Mouse (Mus musculus) E14TG2a.4 (cell line): ENCODE measurements at regions not wholly inside any gene's neighbourhood (a gene's known extent, or its start where the extent isn't known, plus 50 kb on each side); places are given as distances from the start of the nearest gene placed in this dataset.

Experiments used
- H3K27me3 ChIP-seq: 2 replicates; pipeline ENCODE4 v1.6.1; 2014; ENCODE audit warnings: low read length, control low read depth; ENCODE audit not compliant: insufficient read depth
- H3K36me3 ChIP-seq: 2 replicates; pipeline ENCODE4 v1.6.1; 2014; ENCODE audit warnings: low read length, control low read depth; ENCODE audit not compliant: insufficient read depth
- H3K4me1 ChIP-seq: replicated peaks from 2 replicates; pipeline ENCODE4 v1.6.1; 2014; ENCODE audit warnings: low read depth, low read length, control low read depth
- H3K4me3 ChIP-seq: replicated peaks from 2 replicates; pipeline ENCODE4 v1.5.1; 2014; ENCODE audit warnings: mild to moderate bottlenecking, low read length
- H3K9me3 ChIP-seq: 2 replicates; pipeline ENCODE4 v1.6.1; 2014; ENCODE audit warnings: low read length, control low read depth
- CTCF ChIP-seq: conservative IDR thresholded peaks from 2 replicates; pipeline ENCODE4 v1.5.1; 2014; ENCODE audit warnings: low read length
- NANOG ChIP-seq: IDR thresholded peaks from 2 replicates; pipeline ENCODE4 v1.6.1; 2014; ENCODE audit warnings: borderline replicate concordance, low read length, mixed read lengths
- POU5F1 ChIP-seq: IDR thresholded peaks from 2 replicates; pipeline ENCODE4 v1.6.1; 2014; ENCODE audit warnings: low read length, borderline replicate concordance

DNA sequence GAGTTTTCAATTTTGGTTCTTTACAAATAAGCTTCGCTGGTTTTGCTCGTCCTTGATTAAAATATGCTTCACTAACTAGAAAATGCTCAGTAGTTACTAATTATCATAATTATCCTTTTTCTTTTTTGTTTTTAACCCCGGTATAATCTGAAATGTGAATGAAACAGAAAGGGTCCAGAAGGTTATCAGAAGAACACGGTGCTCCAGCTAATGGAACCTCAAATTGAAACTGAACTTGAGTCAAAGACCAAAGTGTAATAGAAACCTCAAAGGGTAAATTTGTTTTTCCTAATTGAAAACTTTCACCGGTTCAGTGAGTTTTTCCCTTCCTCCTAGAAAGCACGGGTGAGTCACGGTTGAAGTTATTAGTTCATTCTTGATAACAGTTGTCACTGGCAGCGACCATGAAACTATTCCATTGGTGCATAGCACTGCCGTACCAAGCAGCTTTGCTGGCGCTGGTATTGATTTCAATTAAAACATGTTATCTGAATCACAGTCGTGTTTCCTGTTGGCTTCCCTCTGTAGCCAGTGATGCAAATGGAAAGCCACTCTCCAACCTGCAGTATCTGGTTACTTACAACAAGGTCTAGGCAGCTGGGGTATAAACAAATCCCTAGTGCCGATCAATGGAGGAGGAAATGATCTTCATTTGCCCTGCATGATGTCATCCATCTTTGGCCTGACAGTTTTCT is 203.7 kb downstream of the Csl start:
- H3K4me3 ChIP-seq, result no peak overlapping the region
- no peak for TF ChIP-seq NANOG
- TF ChIP-seq CTCF, result no peak
- TF ChIP-seq POU5F1, result no peak
- H3K9me3 ChIP-seq, result peaks cover 71% of the 10 kb centered on the region
- no peaks in the 10 kb centered on the region for H3K4me1 ChIP-seq
- no peaks in the 10 kb centered on the region; the same call in 1 of the 2 replicates for H3K36me3 ChIP-seq
- no peaks in the 10 kb centered on the region for H3K27me3 ChIP-seq

DNA sequence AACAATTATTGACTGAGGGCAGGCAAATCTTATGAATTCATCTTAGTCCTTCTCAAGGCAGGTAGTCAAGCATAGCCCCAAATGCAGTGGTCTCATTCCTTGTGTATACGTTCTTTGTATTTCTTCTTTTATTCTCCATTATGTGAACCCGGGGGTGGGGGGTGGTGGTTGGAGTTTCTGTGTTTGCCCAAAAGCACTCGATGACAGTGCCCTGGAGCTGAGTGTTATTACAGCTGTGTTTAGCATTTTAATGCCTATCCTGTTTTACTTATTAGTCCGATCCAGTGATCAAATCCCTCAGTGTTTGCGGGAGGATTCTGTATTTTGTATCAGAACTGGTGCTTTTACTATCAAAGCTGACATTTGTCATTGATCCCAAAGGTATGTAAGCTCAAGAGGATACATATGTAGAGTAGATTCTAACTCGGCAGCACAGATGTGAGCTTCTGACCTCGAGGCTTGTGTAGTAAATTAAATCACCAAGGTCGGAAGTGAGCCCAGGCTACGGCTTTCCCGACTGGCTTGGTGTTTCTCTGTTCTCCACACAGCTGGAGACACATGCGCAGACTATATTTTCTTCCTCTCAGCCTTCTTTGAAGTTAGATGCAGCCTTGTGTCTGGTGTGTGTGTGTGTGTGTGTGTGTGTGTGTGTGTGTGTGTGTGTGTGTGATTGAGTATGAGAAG is 203.0 kb downstream of the Csl start:
- TF ChIP-seq CTCF (no peak), POU5F1 (no peak), NANOG (no peak)
- no peak overlapping the region for H3K4me3 ChIP-seq
- no peaks in the 10 kb centered on the region for H3K4me1 ChIP-seq
- peaks cover 65% of the 10 kb centered on the region for H3K9me3 ChIP-seq
- no peaks in the 10 kb centered on the region for H3K27me3 ChIP-seq
- no peaks in the 10 kb centered on the region; the same call in 1 of the 2 replicates for H3K36me3 ChIP-seq

DNA sequence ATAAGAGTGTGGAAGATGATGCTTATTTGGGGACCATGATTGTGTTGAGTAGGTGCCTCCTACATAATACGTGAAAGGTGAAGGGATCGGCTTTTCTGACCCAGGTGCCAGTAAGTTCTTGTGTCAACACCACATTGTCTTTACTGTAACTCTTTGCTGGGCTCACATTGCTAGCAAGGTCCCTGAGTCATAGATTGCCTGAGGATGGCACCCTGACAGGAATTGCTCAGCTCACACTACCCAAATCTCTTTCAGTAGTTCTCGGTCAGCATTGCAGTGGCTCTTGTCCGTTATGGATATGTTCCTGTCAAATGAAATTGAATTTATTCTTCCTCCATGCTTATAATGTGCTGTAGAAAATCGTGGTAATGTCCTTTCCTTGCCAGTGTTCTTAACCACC is 200.8 kb downstream of the Csl start:
- Histone ChIP-seq H3K9me3 (peaks cover 44% of the 10 kb centered on the region), H3K4me3 (no peak overlapping the region)
- TF ChIP-seq POU5F1, result no peak
- no peak for TF ChIP-seq CTCF

GRCm38 (mm10) chr10:99561166-99561818 is 198.2 kb downstream of the Csl start:
- TF ChIP-seq POU5F1 (no peak), NANOG (no peak), CTCF (no peak)
- Histone ChIP-seq H3K4me1 (no peaks in the 10 kb centered on the region), H3K36me3 (no peaks in the 10 kb centered on the region), H3K9me3 (peaks cover 19% of the 10 kb centered on the region), H3K4me3 (no peak overlapping the region), H3K27me3 (no peaks in the 10 kb centered on the region)

More for the DNA sequence above, 200.8 kb downstream of the Csl start:
- Histone ChIP-seq H3K36me3 (no peaks in the 10 kb centered on the region), H3K4me1 (no peaks in the 10 kb centered on the region), H3K27me3 (no peaks in the 10 kb centered on the region)

GRCm38 (mm10) chr10:99564605-99565004 is 194.9 kb downstream of the Csl start:
- Histone ChIP-seq H3K4me3 (no peak overlapping the region), H3K4me1 (no peaks in the 10 kb centered on the region), H3K9me3 (no peaks in the 10 kb centered on the region), H3K36me3 (no peaks in the 10 kb centered on the region), H3K27me3 (no peaks in the 10 kb centered on the region)
- TF ChIP-seq CTCF (no peak), NANOG (no peak), POU5F1 (no peak)

DNA sequence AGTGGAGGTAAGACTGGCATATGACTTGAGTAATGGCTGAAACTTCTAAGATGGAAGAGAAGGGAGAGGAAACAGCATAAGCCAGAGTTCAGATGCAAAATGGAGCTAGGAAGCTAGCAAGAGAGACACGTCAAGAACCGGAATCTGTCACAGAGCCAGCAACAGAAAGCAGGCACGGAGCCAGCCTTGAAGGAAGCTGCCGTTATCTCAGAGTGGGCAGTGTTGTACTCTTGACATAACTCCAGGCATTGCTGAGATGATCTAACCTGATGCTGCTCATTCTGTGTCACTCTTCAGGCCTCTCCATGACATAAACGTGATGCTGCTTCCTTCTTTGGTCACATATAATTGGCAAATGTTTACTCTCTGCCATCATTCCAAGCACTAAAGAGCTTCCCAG is 191.0 kb downstream of the Csl start:
- no peak overlapping the region for H3K4me3 ChIP-seq
- no peaks in the 10 kb centered on the region for H3K36me3 ChIP-seq
- no peaks in the 10 kb centered on the region for H3K4me1 ChIP-seq
- no peak for TF ChIP-seq NANOG
- no peak for TF ChIP-seq CTCF
- TF ChIP-seq POU5F1, result no peak
- H3K9me3 ChIP-seq, result no peaks in the 10 kb centered on the region
- no peaks in the 10 kb centered on the region for H3K27me3 ChIP-seq

GRCm38 (mm10) chr10:99570190-99570589 is 189.3 kb downstream of the Csl start:
- no peaks in the 10 kb centered on the region for H3K36me3 ChIP-seq
- H3K4me1 ChIP-seq, result no peaks in the 10 kb centered on the region
- TF ChIP-seq NANOG (no peak), CTCF (no peak), POU5F1 (no peak)
- H3K27me3 ChIP-seq, result no peaks in the 10 kb centered on the region
- no peak overlapping the region for H3K4me3 ChIP-seq
- no peaks in the 10 kb centered on the region for H3K9me3 ChIP-seq

DNA sequence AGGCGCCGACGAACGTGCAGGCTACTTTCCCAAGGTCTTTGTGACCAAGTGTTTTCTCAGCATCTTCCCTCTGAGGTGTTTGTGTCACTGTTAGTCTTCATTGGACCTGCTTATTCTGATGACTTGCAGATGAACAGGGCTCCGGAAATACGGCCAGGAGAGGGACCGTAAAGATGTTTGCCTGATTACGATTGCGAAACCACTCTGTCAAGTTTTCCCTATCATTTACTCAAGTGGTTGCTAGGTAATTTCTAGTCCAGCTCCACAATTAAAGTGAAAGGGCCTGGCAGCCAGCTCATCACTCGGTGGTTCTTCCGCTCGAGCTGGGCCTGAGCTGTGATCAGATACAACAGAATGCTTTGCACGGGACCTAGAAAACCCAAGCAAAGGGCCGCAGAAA is 185.5 kb downstream of the Csl start:
- H3K4me1 ChIP-seq, result no peaks in the 10 kb centered on the region
- H3K27me3 ChIP-seq, result no peaks in the 10 kb centered on the region
- no peaks in the 10 kb centered on the region for H3K36me3 ChIP-seq
- no peak overlapping the region for H3K4me3 ChIP-seq
- no peak for TF ChIP-seq NANOG
- TF ChIP-seq CTCF, result no peak
- no peak for TF ChIP-seq POU5F1
- H3K9me3 ChIP-seq, result peaks cover 13% of the 10 kb centered on the region
